Mouse (Mus musculus): ENCODE data around the gene Gm35315. TPM values are rescaled to one million over a fixed set of nuclear protein-coding genes. Genes with fewer than 3 reads are reported as not detected.
"Not testable (repeated sequence)": the region's sequence is repeated elsewhere in the genome, so short reads cannot be mapped to it uniquely, and the experiment has no call there.

Gene Gm35315
- polyA plus RNA-seq, 1 experiment from 2014 or later = 1.3 TPM

DNA sequence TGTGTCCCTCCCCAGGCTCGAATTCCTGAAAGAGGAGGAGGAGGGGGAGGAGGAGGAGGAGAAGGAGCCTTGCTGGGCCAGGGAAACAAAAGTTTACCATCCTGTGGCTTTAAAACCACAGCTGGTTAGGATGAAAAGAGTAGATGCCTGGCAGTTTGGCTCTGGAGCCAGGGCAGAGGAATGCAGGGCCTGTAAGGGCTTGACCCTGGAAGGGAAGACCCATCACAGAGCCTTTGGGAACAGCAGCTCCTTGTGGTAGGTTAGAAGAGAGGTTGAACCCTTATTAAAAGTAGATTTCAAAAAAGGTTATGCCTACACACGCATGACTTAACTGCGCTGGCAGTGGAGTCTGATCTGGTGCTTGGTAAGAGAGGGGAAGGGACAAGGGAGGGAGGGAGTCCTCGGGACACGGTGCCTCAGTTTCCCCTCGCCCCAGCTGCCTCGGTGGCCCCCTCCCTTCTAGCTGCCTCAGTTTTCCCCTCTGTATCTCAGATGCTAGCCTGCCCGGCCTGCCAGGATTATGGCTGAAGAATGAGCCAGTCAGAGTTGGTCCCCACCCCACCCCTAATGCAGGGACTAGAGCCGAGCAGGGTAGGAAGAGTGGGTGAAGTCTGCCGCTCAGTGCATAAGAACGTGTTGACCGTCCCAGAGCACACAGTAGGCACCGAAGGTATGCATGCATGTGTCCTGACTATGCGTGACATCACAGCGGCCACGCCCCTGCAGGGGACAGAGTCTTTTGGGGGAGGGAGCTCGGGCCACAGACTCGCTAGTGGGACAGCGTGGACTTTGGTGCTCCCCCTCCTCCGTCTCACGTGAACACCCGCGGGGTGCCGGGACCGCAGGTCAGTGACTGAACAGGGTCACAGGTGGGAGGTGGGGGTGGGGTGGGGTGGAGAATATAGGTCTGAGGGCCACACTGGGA is 5.7 kb upstream of the Gm35315 start, which contains the start of gene Plcxd1:
Gene Plcxd1 (plus strand): TSS at position 314 of the 925 bp plus-strand sequence.
- peaks cover 24% of the 10 kb centered on the region for H3K36me3 ChIP-seq
- ATAC-seq (ENCODE audit: insufficient number of reproducible peaks, low FRiP score, low TSS enrichment, low read depth) = no peak
- H3K4me1 ChIP-seq = peaks cover 28% of the 10 kb centered on the region
- peaks cover 6% of the 10 kb centered on the region; the same call in 1 of the 2 replicates for H3K27me3 ChIP-seq
- 5% methylated on average over 25 of the region's 25 CpGs for WGBS
- H3K4me2 ChIP-seq = peak within 1 kb of the TSS; percentile 62
- no peak within 1 kb of the TSS for H3K9ac ChIP-seq
- no peak within 1 kb of the TSS for H3K27ac ChIP-seq
- no peaks in the 10 kb centered on the region for H3K9me3 ChIP-seq
- peak within 1 kb of the TSS; percentile 34 for H3K4me3 ChIP-seq

DNA sequence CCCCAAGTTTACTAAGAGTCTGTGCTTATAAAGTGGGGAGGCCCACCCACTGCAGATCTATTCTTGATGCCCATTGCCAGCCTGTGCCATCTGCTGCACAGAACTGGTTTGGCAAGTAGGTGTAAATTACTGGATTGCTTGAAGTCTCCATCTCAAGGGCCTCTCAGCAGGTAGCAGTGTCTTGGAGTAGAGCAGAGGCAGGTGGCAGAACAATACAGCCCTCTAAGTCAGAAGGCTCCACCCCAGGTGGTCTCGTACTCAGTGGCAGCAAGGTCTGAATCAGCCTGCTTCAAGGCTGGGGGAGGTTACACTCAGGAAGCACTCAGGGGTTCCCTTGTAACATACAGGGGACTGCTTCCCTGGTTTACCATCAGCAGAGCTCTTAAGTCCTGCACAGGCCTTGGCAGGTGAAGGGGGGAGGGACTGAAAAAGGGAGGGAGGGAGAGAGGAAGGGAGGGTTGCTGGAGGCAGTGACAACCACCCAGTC is 4.8 kb upstream of the Gm35315 start:
- no peak overlapping the region for H3K4me2 ChIP-seq
- H3K4me1 ChIP-seq = peaks cover 33% of the 10 kb centered on the region
- no peaks in the 10 kb centered on the region for H3K9me3 ChIP-seq
- H3K4me3 ChIP-seq = no peak overlapping the region
- no peak for ATAC-seq (ENCODE audit: insufficient number of reproducible peaks, low FRiP score, low TSS enrichment, low read depth)
- H3K36me3 ChIP-seq = peaks cover 15% of the 10 kb centered on the region
- peaks cover 6% of the 10 kb centered on the region; the same call in 1 of the 2 replicates for H3K27me3 ChIP-seq
- H3K27ac ChIP-seq = no peak overlapping the region
- 31% methylated on average over 1 of the region's 1 CpGs for WGBS
- H3K9ac ChIP-seq = no peak overlapping the region

DNA sequence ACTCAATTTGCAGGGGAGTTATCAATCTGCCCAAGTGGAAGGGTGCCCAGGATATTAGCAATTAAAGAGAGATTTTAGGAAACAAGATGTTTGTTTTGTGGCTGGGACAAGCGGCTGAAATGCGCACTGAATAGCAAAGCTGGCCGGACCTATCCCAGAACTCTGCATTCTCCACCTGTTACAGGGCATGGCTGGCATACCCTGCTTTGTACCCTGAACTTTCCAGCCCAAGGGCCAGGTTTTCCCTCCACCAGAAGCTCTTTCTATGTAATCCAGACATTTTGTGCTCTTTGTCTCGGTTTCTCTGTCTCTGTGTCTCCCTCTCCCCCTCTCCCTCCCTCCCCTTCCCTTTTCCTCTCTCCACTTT is 610 bp upstream of the Gm35315 start:
- H3K9me3 ChIP-seq = no peaks in the 10 kb centered on the region
- peak overlapping the region; percentile 51 for H3K27ac ChIP-seq
- peaks cover 7% of the 10 kb centered on the region for H3K4me1 ChIP-seq
- 9% methylated on average over 4 of the region's 4 CpGs for WGBS
- peak overlapping the region; percentile 76 for H3K4me2 ChIP-seq
- no peak for ATAC-seq (ENCODE audit: insufficient number of reproducible peaks, low FRiP score, low TSS enrichment, low read depth)
- H3K36me3 ChIP-seq = no peaks in the 10 kb centered on the region
- H3K27me3 ChIP-seq = no peaks in the 10 kb centered on the region
- H3K9ac ChIP-seq = 0 out of 2 replicates have a peak overlapping the region, but pooled peaks have one; percentile 37
- H3K4me3 ChIP-seq = peak overlapping the region; percentile 53

DNA sequence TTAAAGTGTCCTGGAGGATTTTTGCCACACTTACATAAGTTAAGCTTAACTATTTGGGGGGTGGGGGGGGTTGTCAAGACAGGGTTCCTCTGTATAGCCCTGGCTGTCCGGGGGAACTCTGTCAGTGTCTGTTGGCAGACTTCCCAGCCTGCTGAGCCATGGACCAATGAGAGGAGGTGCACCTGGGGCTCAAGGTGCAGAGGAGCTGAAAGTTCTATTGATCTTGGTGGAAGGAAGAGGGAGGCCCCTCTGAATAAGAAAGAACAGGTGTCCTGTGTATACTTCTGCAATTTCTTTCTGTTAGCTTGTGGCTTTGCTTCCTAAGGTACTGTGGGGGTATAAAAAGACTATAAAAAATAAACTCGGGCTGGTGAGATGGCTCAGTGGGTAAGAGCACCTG is 2.7 kb downstream of the Gm35315 start:
- Histone ChIP-seq H3K4me3 (no peak overlapping the region), H3K4me1 (peaks cover 5% of the 10 kb centered on the region), H3K27ac (no peak overlapping the region), H3K9me3 (no peaks in the 10 kb centered on the region), H3K9ac (no peak overlapping the region), H3K4me2 (no peak overlapping the region), H3K36me3 (no peaks in the 10 kb centered on the region), H3K27me3 (no peaks in the 10 kb centered on the region)
- 58% methylated on average over 2 of the region's 2 CpGs for WGBS
- no peak for ATAC-seq (ENCODE audit: insufficient number of reproducible peaks, low FRiP score, low TSS enrichment, low read depth)

DNA sequence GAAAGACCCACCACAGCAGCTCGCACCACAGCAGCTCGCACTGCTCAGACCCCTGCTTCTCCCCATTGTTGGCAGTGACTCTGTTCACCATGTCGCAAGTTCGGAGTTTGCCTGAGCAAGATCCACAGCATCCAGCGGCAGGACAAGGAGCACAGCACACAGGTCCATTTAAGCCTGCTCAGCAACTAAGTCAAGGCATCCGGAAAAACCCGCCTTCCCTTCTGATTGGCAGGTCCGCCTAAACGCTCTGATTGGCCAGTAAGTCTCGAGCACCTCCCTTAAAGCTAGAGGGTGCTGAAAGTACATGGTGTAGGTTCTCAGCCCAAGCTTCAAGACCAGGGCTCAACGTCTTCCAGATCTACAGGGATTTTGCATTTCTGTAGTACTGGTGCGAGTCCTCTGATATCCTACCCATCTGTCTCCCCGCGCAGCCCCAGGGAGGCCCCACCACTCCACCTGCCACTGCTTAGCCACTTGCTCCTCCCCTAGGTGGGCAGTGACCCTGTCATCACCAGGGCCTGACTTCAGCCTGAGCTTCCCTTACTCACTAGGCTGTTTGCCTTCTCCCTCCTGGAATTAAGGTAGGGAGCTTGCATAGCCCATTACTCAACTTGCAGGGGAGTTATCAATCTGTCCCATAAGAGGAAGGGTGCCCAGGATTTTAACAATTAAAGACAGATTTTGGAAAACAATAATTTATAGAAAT is 7.9 kb downstream of the Gm35315 start:
- Histone ChIP-seq H3K9ac (no peak overlapping the region), H3K4me3 (no peak overlapping the region), H3K27me3 (no peaks in the 10 kb centered on the region), H3K36me3 (no peaks in the 10 kb centered on the region), H3K27ac (no peak overlapping the region), H3K9me3 (no peaks in the 10 kb centered on the region), H3K4me2 (no peak overlapping the region), H3K4me1 (no peaks in the 10 kb centered on the region)
- no peak for ATAC-seq (ENCODE audit: insufficient number of reproducible peaks, low FRiP score, low TSS enrichment, low read depth)
- whole genome bisulfite sequencing = 31% methylated on average over 14 of the region's 14 CpGs

DNA sequence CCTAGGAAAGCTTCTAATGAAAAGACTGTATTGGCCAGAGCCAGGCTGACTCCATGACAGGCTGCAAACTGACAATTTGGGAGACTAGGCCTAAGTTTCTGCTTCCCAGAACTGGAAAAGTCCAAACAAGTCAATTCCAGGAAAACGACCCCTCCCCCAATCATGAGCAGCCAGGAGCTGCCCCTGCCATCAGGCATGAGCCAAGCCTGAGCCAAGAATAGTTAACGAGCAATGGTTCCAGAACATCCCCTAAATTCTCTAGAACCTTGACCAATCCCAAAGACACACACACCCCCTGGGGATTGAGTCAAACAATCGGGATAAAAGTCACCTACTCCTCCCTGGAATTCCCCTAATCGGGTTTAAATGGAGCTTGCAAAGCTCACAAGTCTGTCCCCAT is 11.3 kb downstream of the Gm35315 start:
- Histone ChIP-seq H3K27me3 (no peaks in the 10 kb centered on the region), H3K36me3 (no peaks in the 10 kb centered on the region), H3K4me1 (no peaks in the 10 kb centered on the region), H3K4me3 (no peak overlapping the region), H3K9ac (no peak overlapping the region), H3K9me3 (peaks cover 10% of the 10 kb centered on the region; the same call in 1 of the 2 replicates), H3K27ac (no peak overlapping the region), H3K4me2 (no peak overlapping the region)
- ATAC-seq (ENCODE audit: insufficient number of reproducible peaks, low FRiP score, low TSS enrichment, low read depth) = no peak
- 80% methylated on average over 4 of the region's 4 CpGs for WGBS

DNA sequence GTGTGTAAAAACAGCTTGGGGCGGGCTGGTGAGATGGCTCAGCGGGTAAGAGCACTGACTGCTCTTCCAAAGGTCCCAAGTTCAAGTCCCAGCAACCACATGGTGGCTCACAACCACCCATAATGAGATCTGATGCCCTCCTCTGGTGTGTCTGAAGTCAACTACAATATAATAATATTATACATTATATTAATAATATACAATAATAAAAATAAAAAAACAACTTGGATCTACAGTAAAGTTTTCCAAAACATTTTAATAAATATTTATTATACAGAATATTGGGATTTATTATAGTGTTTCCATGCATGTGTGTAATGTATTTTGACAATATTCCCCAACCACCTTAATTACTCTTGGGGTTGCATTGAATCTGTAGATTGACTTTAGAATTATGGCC is 21.8 kb downstream of the Gm35315 start, which contains the start of gene Gm17655:
Gene Gm17655 (minus strand): TSS at position 101 of the 400 bp plus-strand sequence.
- H3K4me1 ChIP-seq; H3K27me3 ChIP-seq; H3K9ac ChIP-seq; H3K36me3 ChIP-seq; H3K4me2 ChIP-seq; ATAC-seq (ENCODE audit: insufficient number of reproducible peaks, low FRiP score, low TSS enrichment, low read depth); H3K4me3 ChIP-seq; H3K27ac ChIP-seq: not testable (repeated sequence)
- peaks cover 13% of the 10 kb centered on the region; the same call in 1 of the 2 replicates for H3K9me3 ChIP-seq
- WGBS = 87% methylated on average over 2 of the region's 2 CpGs

DNA sequence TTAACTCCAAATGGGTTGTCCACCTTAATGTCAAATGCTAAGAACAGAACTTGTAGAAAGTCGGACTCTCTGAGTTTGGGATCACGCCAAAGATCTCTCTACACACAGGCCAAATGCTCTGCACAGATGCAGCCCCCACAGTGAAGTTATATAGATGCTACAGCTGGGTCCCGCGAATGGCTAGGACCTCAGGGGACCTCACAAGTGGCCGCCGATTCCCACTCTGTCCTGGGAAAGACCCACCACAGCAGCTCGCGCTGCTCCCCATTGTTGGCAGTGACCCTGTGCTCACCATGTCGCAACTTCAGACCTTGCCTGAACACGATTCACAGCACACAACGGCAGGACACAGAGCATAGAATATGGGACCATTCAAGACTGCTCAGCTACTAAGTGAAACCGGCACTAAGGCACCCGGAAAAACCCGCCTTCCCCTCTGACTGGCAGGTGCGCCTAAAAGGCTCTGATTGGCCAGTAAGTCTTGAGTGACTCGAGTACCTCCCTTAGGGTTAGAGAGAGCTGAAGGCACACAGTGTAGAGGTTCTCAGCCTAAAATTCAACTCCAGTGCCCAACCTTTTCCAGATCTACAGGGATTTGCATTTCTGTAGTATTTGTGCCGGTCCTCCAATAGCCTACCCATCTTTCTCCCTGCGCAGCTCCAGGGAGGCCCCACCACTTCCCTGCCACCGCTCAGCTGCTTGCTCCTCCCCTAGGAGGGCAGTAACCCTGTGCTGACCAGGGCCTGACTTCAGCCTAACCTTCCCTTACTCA is 36.4 kb downstream of the Gm35315 start:
- ATAC-seq (ENCODE audit: insufficient number of reproducible peaks, low FRiP score, low TSS enrichment, low read depth) = peak; percentile 92
- no peaks in the 10 kb centered on the region for H3K27me3 ChIP-seq
- H3K27ac ChIP-seq = peak overlapping the region; percentile 65; the same call in 1 of the 2 replicates
- no peaks in the 10 kb centered on the region for H3K9me3 ChIP-seq
- H3K4me1 ChIP-seq = no peaks in the 10 kb centered on the region
- H3K36me3 ChIP-seq = no peaks in the 10 kb centered on the region
- WGBS = 2% methylated on average over 19 of the region's 19 CpGs
- H3K4me3 ChIP-seq = peak overlapping the region; percentile 53
- peak overlapping the region; percentile 50 for H3K4me2 ChIP-seq
- peak overlapping the region; percentile 37 for H3K9ac ChIP-seq

Other genes with a start within 250 kb of the Gm35315 start
- 0.57 and 0.84 TPM in 2 replicates for gene Gm15446, start 171.0 kb downstream of the Gm35315 start, polyA plus RNA-seq (2015; fragmentation: Nextera tagmentation; extraction: Ambion mirVana)
- 18.0 and 20.4 TPM in 2 replicates for gene Zfp932, start 97.9 kb downstream of the Gm35315 start, polyA plus RNA-seq (2015; fragmentation: Nextera tagmentation; extraction: Ambion mirVana)
- gene Gm17655, start 21.9 kb downstream of the Gm35315 start, polyA plus RNA-seq (2015; fragmentation: Nextera tagmentation; extraction: Ambion mirVana) = 2.4 and 3.2 TPM in 2 replicates
- gene Plcxd1, start 5.5 kb upstream of the Gm35315 start, polyA plus RNA-seq (2015; fragmentation: Nextera tagmentation; extraction: Ambion mirVana) = 1.2 and 2.5 TPM in 2 replicates
- gene Gtpbp6, start 13.8 kb upstream of the Gm35315 start, polyA plus RNA-seq (2015; fragmentation: Nextera tagmentation; extraction: Ambion mirVana) = 33.2 and 33.9 TPM in 2 replicates
- gene Zfp605, start 15.7 kb upstream of the Gm35315 start, polyA plus RNA-seq (2015; fragmentation: Nextera tagmentation; extraction: Ambion mirVana) = 4.8 and 4.9 TPM in 2 replicates
- 33.7 and 35.0 TPM in 2 replicates for gene Chfr, start 41.4 kb upstream of the Gm35315 start, polyA plus RNA-seq (2015; fragmentation: Nextera tagmentation; extraction: Ambion mirVana)
- gene Golga3, start 82.3 kb upstream of the Gm35315 start, polyA plus RNA-seq (2015; fragmentation: Nextera tagmentation; extraction: Ambion mirVana) = 25.5 and 27.5 TPM in 2 replicates
- gene Ankle2, start 136.6 kb upstream of the Gm35315 start, polyA plus RNA-seq (2015; fragmentation: Nextera tagmentation; extraction: Ambion mirVana) = 23.2 and 29.7 TPM in 2 replicates
- gene Pgam5, start 175.5 kb upstream of the Gm35315 start, polyA plus RNA-seq (2015; fragmentation: Nextera tagmentation; extraction: Ambion mirVana) = 61.0 and 61.4 TPM in 2 replicates
- 5.2 and 6.4 TPM in 2 replicates for gene Pxmp2, start 191.8 kb upstream of the Gm35315 start, polyA plus RNA-seq (2015; fragmentation: Nextera tagmentation; extraction: Ambion mirVana)
- gene Pole, start 191.9 kb upstream of the Gm35315 start, polyA plus RNA-seq (2015; fragmentation: Nextera tagmentation; extraction: Ambion mirVana) = 20.5 and 21.7 TPM in 2 replicates
- 1.2 and 1.4 TPM in 2 replicates for gene P2rx2, start 248.8 kb upstream of the Gm35315 start, polyA plus RNA-seq (2015; fragmentation: Nextera tagmentation; extraction: Ambion mirVana)